Mouse (Mus musculus): ENCODE results near the gene Slc22a7. TPM values are rescaled to one million over a fixed set of nuclear protein-coding genes. Genes with fewer than 3 reads are reported as not detected.

Gene Slc22a7
- polyA plus RNA-seq (2014; fragmentation: Nextera tagmentation; extraction: Ambion mirVana), result not detected in 2 replicates

DNA sequence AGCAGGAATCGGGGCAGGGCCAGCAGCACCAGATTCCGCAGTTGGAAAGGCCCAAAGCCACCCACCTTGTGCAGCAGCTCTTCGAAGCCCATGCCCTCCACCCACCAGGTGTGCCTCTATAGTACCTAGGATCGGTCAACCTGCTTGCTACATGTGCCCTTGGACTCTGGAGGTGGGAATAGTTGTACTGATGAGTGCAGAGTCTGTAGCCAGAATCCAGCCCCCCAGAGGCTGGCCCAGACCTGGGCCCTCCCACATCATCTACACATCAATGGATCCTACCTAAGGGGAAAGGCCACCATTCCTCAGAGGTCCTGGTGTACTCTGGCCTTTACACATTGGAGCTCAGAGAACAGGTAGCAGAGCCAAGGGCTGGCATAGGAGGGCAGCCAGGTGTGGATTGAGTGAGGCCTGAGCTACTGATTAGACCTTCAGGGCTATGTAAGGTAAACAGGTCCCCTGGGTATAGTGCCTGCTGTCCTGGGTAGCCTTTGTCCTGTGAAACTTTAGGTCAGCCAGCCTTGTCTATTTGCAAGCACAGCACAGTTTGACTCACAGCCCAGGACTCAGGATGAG lies at the start of gene Slc22a7:
Slc22a7 (minus strand) TSS at position 160 of the 576 bp plus-strand sequence.
- no peak within 1 kb of the TSS for H3K4me3 ChIP-seq (ENCODE audit: low read depth, low read length)
- no peak within 1 kb of the TSS for H3K9ac ChIP-seq (replicated peaks; ENCODE audit: low read depth, low read length)
- peaks cover 7% of the 10 kb centered on the region for H3K4me1 ChIP-seq (ENCODE audit: control insufficient read depth, insufficient read depth, low read length)
- no peak for ATAC-seq (ENCODE audit: insufficient number of reproducible peaks, insufficient read depth, low FRiP score, low read depth)
- no peak within 1 kb of the TSS for H3K4me2 ChIP-seq (replicated peaks; ENCODE audit: low read depth, low read length)
- H3K9me3 ChIP-seq (ENCODE audit: control insufficient read depth, low read depth, low read length), result no peaks in the 10 kb centered on the region
- H3K27me3 ChIP-seq (ENCODE audit: control insufficient read depth, insufficient read depth, low read length), result no peaks in the 10 kb centered on the region
- H3K27ac ChIP-seq (ENCODE audit: low read length), result no peak within 1 kb of the TSS
- H3K36me3 ChIP-seq (ENCODE audit: control insufficient read depth, insufficient read depth, low read length), result no peaks in the 10 kb centered on the region
- 88% methylated on average over 4 of the region's 4 CpGs for WGBS

DNA sequence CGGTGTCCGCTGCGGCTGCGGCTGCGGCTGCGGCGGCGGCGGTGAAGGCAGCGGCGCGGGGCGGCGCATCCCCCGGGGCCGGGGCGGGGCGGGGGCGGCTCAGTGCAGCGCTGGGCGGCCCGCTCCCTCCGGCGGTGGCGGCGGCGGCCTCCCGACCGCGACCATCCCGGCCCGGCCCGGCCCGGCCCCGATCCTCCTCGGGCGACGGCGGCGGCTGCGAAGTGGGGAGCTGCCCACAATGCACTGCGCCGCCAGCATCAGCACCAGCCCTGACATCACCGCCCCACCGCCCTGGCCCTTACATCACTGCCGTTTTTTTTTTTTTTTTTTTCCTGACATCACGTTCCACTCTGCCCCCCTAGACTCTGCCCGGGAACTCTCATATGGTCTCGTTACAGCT lies 49.2 kb upstream of the Slc22a7 start, which contains the start of gene Ttbk1:
Ttbk1 (minus strand) TSS at position 245 of the 400 bp plus-strand sequence.
- no peak within 1 kb of the TSS for H3K27ac ChIP-seq (ENCODE audit: low read length)
- no peak within 1 kb of the TSS; the same call in 1 of the 2 replicates for H3K9ac ChIP-seq (replicated peaks; ENCODE audit: low read depth, low read length)
- H3K4me3 ChIP-seq (ENCODE audit: low read depth, low read length), result peak within 1 kb of the TSS; percentile 31
- no peaks in the 10 kb centered on the region for H3K9me3 ChIP-seq (ENCODE audit: control insufficient read depth, low read depth, low read length)
- ATAC-seq (ENCODE audit: insufficient number of reproducible peaks, insufficient read depth, low FRiP score, low read depth), result no peak
- peak within 1 kb of the TSS; percentile 56 for H3K4me2 ChIP-seq (replicated peaks; ENCODE audit: low read depth, low read length)
- 1% methylated on average over 22 of the region's 49 CpGs for WGBS
- no peaks in the 10 kb centered on the region for H3K36me3 ChIP-seq (ENCODE audit: control insufficient read depth, insufficient read depth, low read length)
- no peaks in the 10 kb centered on the region for H3K4me1 ChIP-seq (ENCODE audit: control insufficient read depth, insufficient read depth, low read length)
- peaks cover 32% of the 10 kb centered on the region for H3K27me3 ChIP-seq (ENCODE audit: control insufficient read depth, insufficient read depth, low read length)

DNA sequence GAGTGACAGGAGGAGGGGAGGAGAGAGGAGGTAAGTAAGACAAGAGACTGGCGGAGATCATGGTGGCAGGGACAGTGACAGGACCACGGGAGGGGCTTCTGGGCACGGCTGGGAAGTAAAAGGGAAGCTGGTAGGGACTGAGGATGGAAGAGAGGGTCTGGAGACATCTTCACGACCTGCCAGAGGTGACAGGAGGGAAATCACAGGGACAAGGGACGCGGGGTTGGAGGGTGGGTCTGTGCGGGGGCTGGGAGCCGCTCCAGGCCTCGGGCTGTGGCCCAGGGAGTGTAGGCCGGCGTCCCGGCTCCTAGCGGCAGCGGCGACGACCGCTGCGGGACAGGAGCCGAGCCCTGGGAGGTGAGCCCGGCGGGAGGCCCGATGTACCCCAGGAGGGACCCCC lies 48.7 kb upstream of the Slc22a7 start:
- H3K4me3 ChIP-seq (ENCODE audit: low read depth, low read length), result peak overlapping the region; percentile 31
- ATAC-seq (ENCODE audit: insufficient number of reproducible peaks, insufficient read depth, low FRiP score, low read depth), result 0 out of 2 replicates have a peak, but pooled peaks have one; percentile 39
- peak overlapping the region; percentile 56 for H3K4me2 ChIP-seq (replicated peaks; ENCODE audit: low read depth, low read length)
- no peak overlapping the region; the same call in 1 of the 2 replicates for H3K9ac ChIP-seq (replicated peaks; ENCODE audit: low read depth, low read length)
- H3K9me3 ChIP-seq (ENCODE audit: control insufficient read depth, low read depth, low read length), result no peaks in the 10 kb centered on the region
- no peaks in the 10 kb centered on the region for H3K36me3 ChIP-seq (ENCODE audit: control insufficient read depth, insufficient read depth, low read length)
- peaks cover 32% of the 10 kb centered on the region for H3K27me3 ChIP-seq (ENCODE audit: control insufficient read depth, insufficient read depth, low read length)
- H3K27ac ChIP-seq (ENCODE audit: low read length), result no peak overlapping the region
- WGBS, result 5% methylated on average over 22 of the region's 22 CpGs
- H3K4me1 ChIP-seq (ENCODE audit: control insufficient read depth, insufficient read depth, low read length), result no peaks in the 10 kb centered on the region

DNA sequence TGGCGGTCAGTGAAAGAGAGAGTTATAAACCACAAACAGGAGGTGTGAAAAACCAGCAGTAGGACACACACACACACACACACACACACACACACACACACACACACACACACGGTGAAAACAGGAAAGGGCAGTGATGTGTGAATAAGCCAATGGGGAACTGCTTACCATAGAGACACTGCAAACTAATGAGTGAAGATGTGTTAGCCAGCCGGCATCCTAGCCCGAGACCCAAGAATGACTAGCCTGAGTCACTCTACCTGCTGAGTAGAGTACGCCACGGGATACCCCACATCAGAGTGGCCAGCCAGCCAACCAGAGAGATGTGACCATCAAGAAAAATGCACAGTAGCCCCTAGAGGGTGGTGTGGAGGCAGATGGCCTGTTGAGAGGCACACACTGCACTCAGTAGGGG lies 46.2 kb upstream of the Slc22a7 start:
- H3K4me1 ChIP-seq (ENCODE audit: control insufficient read depth, insufficient read depth, low read length), result no peaks in the 10 kb centered on the region
- H3K27ac ChIP-seq (ENCODE audit: low read length), result no peak overlapping the region
- no peak overlapping the region for H3K9ac ChIP-seq (replicated peaks; ENCODE audit: low read depth, low read length)
- WGBS, result 21% methylated on average over 6 of the region's 6 CpGs
- no peak for ATAC-seq (ENCODE audit: insufficient number of reproducible peaks, insufficient read depth, low FRiP score, low read depth)
- H3K9me3 ChIP-seq (ENCODE audit: control insufficient read depth, low read depth, low read length), result no peaks in the 10 kb centered on the region
- H3K27me3 ChIP-seq (ENCODE audit: control insufficient read depth, insufficient read depth, low read length), result peaks cover 32% of the 10 kb centered on the region
- no peaks in the 10 kb centered on the region for H3K36me3 ChIP-seq (ENCODE audit: control insufficient read depth, insufficient read depth, low read length)
- H3K4me2 ChIP-seq (replicated peaks; ENCODE audit: low read depth, low read length), result 0 out of 2 replicates have a peak overlapping the region, but pooled peaks have one; percentile 41
- no peak overlapping the region for H3K4me3 ChIP-seq (ENCODE audit: low read depth, low read length)

DNA sequence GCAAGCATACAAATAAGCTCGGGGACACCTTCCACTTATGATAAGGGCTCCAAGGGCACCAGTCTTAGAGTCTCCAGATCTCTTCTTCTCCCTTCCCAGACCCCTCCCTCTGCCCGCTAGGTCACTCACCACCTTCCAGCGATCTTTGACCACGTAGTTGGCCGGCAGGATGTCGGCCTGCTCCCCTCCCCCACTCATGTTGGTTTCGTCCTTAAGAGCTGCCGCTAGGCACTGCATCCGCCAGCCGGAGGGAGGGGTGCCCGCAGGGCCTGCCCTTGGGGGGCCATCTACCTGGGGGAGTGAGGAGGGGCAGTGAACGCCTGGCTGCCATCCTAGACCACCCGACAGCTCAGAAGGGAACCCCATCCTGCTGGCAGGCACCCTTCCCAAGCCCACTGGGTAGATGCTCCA lies 45.8 kb upstream of the Slc22a7 start:
- peak overlapping the region; percentile 18 for H3K4me3 ChIP-seq (ENCODE audit: low read depth, low read length)
- peaks cover 32% of the 10 kb centered on the region for H3K27me3 ChIP-seq (ENCODE audit: control insufficient read depth, insufficient read depth, low read length)
- H3K9me3 ChIP-seq (ENCODE audit: control insufficient read depth, low read depth, low read length), result no peaks in the 10 kb centered on the region
- WGBS, result 3% methylated on average over 13 of the region's 13 CpGs
- no peak for ATAC-seq (ENCODE audit: insufficient number of reproducible peaks, insufficient read depth, low FRiP score, low read depth)
- no peak overlapping the region for H3K27ac ChIP-seq (ENCODE audit: low read length)
- H3K4me2 ChIP-seq (replicated peaks; ENCODE audit: low read depth, low read length), result peak overlapping the region; percentile 41
- H3K9ac ChIP-seq (replicated peaks; ENCODE audit: low read depth, low read length), result no peak overlapping the region
- H3K4me1 ChIP-seq (ENCODE audit: control insufficient read depth, insufficient read depth, low read length), result no peaks in the 10 kb centered on the region
- no peaks in the 10 kb centered on the region for H3K36me3 ChIP-seq (ENCODE audit: control insufficient read depth, insufficient read depth, low read length)

DNA sequence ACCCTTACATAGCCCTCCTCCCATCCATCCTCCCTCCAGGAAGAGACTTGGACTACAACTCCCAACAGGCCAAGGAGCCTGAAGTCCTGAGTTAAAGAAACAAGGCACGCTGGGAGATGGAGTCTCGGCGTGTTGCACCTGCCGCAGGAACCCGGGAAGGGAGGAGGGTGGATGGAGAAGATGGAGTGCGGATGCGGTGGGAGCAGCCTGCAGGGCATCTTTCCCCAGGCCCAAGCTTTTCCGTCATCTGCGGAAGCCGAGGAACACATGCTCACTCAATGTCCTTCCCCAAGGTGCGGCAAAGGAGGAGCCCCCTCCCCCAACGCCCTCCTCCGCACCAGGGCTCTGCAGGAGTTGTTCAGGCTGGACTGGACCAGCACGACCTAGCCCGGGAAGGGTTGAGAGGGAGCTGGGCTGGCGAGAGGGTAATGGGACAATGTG lies 45.3 kb upstream of the Slc22a7 start:
- under 1% methylated on average over 16 of the region's 16 CpGs for WGBS
- ATAC-seq (ENCODE audit: insufficient number of reproducible peaks, insufficient read depth, low FRiP score, low read depth), result peak; percentile 38; the same call in 1 of the 2 replicates
- no peak overlapping the region for H3K9ac ChIP-seq (replicated peaks; ENCODE audit: low read depth, low read length)
- no peaks in the 10 kb centered on the region for H3K4me1 ChIP-seq (ENCODE audit: control insufficient read depth, insufficient read depth, low read length)
- no peaks in the 10 kb centered on the region for H3K9me3 ChIP-seq (ENCODE audit: control insufficient read depth, low read depth, low read length)
- peaks cover 32% of the 10 kb centered on the region for H3K27me3 ChIP-seq (ENCODE audit: control insufficient read depth, insufficient read depth, low read length)
- H3K36me3 ChIP-seq (ENCODE audit: control insufficient read depth, insufficient read depth, low read length), result no peaks in the 10 kb centered on the region
- no peak overlapping the region for H3K27ac ChIP-seq (ENCODE audit: low read length)
- H3K4me2 ChIP-seq (replicated peaks; ENCODE audit: low read depth, low read length), result peak overlapping the region; percentile 41
- H3K4me3 ChIP-seq (ENCODE audit: low read depth, low read length), result peak overlapping the region; percentile 18

DNA sequence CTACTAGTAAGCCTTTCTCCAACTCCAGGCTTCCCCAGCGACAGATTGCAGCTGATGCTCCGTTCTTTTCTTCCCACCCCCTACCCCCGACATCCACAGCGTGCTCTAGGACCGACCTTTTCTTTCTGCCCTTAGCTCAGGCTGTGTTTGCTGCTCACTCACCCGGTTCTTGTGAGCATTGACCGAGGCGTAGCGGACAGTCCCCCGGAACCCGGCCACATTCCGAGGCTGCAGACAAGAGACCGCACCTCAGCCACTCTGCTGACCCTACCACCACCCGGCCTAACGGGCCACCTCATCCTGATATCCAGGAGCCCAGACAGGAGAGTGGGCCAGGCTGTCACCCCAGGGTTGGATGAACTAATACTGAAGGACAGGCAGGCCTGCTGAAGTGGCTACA lies 39.0 kb upstream of the Slc22a7 start:
- WGBS, result 83% methylated on average over 15 of the region's 15 CpGs

DNA sequence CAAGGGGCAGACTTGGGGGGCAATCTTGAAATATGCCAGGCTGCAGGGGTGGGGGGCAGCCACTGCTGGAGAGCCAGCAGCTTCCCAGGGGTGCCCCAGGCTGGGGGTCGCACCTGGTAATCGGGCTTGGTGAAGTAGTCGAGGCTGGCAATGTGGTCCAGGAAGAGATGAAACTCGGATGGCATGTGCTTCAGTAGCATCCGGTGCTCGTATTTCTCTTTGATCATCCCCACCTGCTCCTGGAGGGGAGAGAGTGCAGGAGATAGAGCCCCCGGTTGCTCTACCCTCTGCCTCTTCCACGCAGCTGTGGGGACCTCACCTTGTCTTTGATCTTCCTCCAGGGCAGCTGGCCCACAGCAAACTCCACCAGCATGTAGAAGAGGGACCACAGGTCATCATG lies 38.3 kb upstream of the Slc22a7 start:
- Histone ChIP-seq H3K4me3 (ENCODE audit: low read depth, low read length) (no peak overlapping the region), H3K9me3 (ENCODE audit: control insufficient read depth, low read depth, low read length) (no peaks in the 10 kb centered on the region), H3K36me3 (ENCODE audit: control insufficient read depth, insufficient read depth, low read length) (no peaks in the 10 kb centered on the region), H3K4me1 (ENCODE audit: control insufficient read depth, insufficient read depth, low read length) (no peaks in the 10 kb centered on the region), H3K4me2 (replicated peaks; ENCODE audit: low read depth, low read length) (no peak overlapping the region), H3K27ac (ENCODE audit: low read length) (no peak overlapping the region), H3K27me3 (ENCODE audit: control insufficient read depth, insufficient read depth, low read length) (peaks cover 4% of the 10 kb centered on the region; the same call in 1 of the 2 replicates), H3K9ac (replicated peaks; ENCODE audit: low read depth, low read length) (no peak overlapping the region)
- WGBS, result 72% methylated on average over 8 of the region's 8 CpGs
- no peak for ATAC-seq (ENCODE audit: insufficient number of reproducible peaks, insufficient read depth, low FRiP score, low read depth)

More for the DNA sequence above, 39.0 kb upstream of the Slc22a7 start:
- Histone ChIP-seq H3K9ac (replicated peaks; ENCODE audit: low read depth, low read length) (no peak overlapping the region), H3K27ac (ENCODE audit: low read length) (no peak overlapping the region), H3K27me3 (ENCODE audit: control insufficient read depth, insufficient read depth, low read length) (peaks cover 4% of the 10 kb centered on the region; the same call in 1 of the 2 replicates), H3K4me3 (ENCODE audit: low read depth, low read length) (no peak overlapping the region), H3K4me2 (replicated peaks; ENCODE audit: low read depth, low read length) (no peak overlapping the region), H3K36me3 (ENCODE audit: control insufficient read depth, insufficient read depth, low read length) (no peaks in the 10 kb centered on the region), H3K9me3 (ENCODE audit: control insufficient read depth, low read depth, low read length) (no peaks in the 10 kb centered on the region), H3K4me1 (ENCODE audit: control insufficient read depth, insufficient read depth, low read length) (no peaks in the 10 kb centered on the region)
- no peak for ATAC-seq (ENCODE audit: insufficient number of reproducible peaks, insufficient read depth, low FRiP score, low read depth)
